Mouse (Mus musculus) megakaryocyte, adult 5-6 weeks (primary cell): ENCODE measurements around the gene Odf3l1. TPM values are rescaled to one million over a fixed set of nuclear protein-coding genes. Genes with fewer than 3 reads are reported as not detected.
"Not testable (repeated sequence)": the region's sequence is repeated elsewhere in the genome, so short reads cannot be mapped to it uniquely, and the experiment has no call there.

ENCODE experiments used
- ATAC-seq: 2 replicates; pipeline ENCODE4 v1.8.0; 2016; ENCODE audit warnings: mild to moderate bottlenecking, inconsistent platforms; ENCODE audit not compliant: poor library complexity, severe bottlenecking
- total RNA-seq, 2 experiments: library from RNA; stranded (forward) in 1 of 2; stranded (reverse) in 1 of 2; fragments of 153-499, 151-499 nt in 1 of 2; fragments of 221-1000, 200-1000 nt in 1 of 2; gene quantifications; 2 replicates each; pipeline versions ENCODE4 v1.2.3 to v1.2.4; 2015 to 2017

Gene Odf3l1
- total RNA-seq (2015) (not detected in 2 replicates), total RNA-seq (2017) (not detected in 2 replicates)

GRCm38 (mm10) chr9:56864216-56864729 lies at the start of gene Odf3l1:
Gene Odf3l1 (minus strand): TSS chr9:56864679.
- no peak for ATAC-seq

- no peak for ATAC-seq
Measured at GRCm38 (mm10) chr9:56913991-56914390, 49.5 kb upstream of the Odf3l1 start.

GRCm38 (mm10) chr9:56911017-56911416 lies 46.5 kb upstream of the Odf3l1 start:
- ATAC-seq: no peak

GRCm38 (mm10) chr9:56909991-56910390 lies 45.5 kb upstream of the Odf3l1 start:
- ATAC-seq: not testable (repeated sequence)

GRCm38 (mm10) chr9:56907549-56907948 lies 43.1 kb upstream of the Odf3l1 start:
- ATAC-seq: no peak

GRCm38 (mm10) chr9:56903662-56904061 lies 39.2 kb upstream of the Odf3l1 start:
- no peak for ATAC-seq

- ATAC-seq: no peak
Measured at GRCm38 (mm10) chr9:56901187-56901586, 36.7 kb upstream of the Odf3l1 start.

GRCm38 (mm10) chr9:56900571-56900970 lies 36.1 kb upstream of the Odf3l1 start:
- no peak for ATAC-seq

- ATAC-seq: no peak
Measured at GRCm38 (mm10) chr9:56900060-56900459, 35.6 kb upstream of the Odf3l1 start.

GRCm38 (mm10) chr9:56899409-56899808 lies 34.9 kb upstream of the Odf3l1 start:
- no peak for ATAC-seq

GRCm38 (mm10) chr9:56896779-56897178 lies 32.3 kb upstream of the Odf3l1 start:
- ATAC-seq: no peak

GRCm38 (mm10) chr9:56894006-56894405 lies 29.5 kb upstream of the Odf3l1 start:
- no peak for ATAC-seq

- ATAC-seq: no peak
Measured at GRCm38 (mm10) chr9:56893313-56893712, 28.8 kb upstream of the Odf3l1 start.

- ATAC-seq: no peak
Measured at GRCm38 (mm10) chr9:56892111-56892510, 27.6 kb upstream of the Odf3l1 start.

GRCm38 (mm10) chr9:56891517-56892011 lies 27.1 kb upstream of the Odf3l1 start:
- peak; percentile 70 for ATAC-seq

- no peak for ATAC-seq
Measured at GRCm38 (mm10) chr9:56890522-56891250, 26.2 kb upstream of the Odf3l1 start.

- ATAC-seq: peak; percentile 67
Measured at GRCm38 (mm10) chr9:56889817-56890216, 25.3 kb upstream of the Odf3l1 start.

GRCm38 (mm10) chr9:56887581-56887980 lies 23.1 kb upstream of the Odf3l1 start:
- ATAC-seq: no peak

- ATAC-seq: no peak
Measured at GRCm38 (mm10) chr9:56886601-56887000, 22.1 kb upstream of the Odf3l1 start.

GRCm38 (mm10) chr9:56886113-56886512 lies 21.6 kb upstream of the Odf3l1 start:
- no peak for ATAC-seq

- no peak for ATAC-seq
Measured at GRCm38 (mm10) chr9:56884328-56884727, 19.8 kb upstream of the Odf3l1 start.

GRCm38 (mm10) chr9:56883470-56883869 lies 19.0 kb upstream of the Odf3l1 start:
- ATAC-seq: no peak
